Mouse (Mus musculus) brown adipose tissue, adult 24 weeks (tissue): ENCODE data around the gene Blvra. TPM values are rescaled to one million over a fixed set of nuclear protein-coding genes. Genes with fewer than 3 reads are reported as not detected.
"Not testable (repeated sequence)": the region's sequence is repeated elsewhere in the genome, so short reads cannot be mapped to it uniquely, and the experiment has no call there.

ENCODE experiments used
- H3K27ac ChIP-seq: fragments of 200-500 bp; replicated peaks from 2 replicates; pipeline ENCODE4 v1.5.1; 2012; ENCODE audit warnings: low read depth, mild to moderate bottlenecking, low read length
- H3K4me1 ChIP-seq: fragments of 200-500 bp; 2 replicates; pipeline ENCODE4 v1.6.1; 2012; ENCODE audit warnings: low read length, mixed read lengths; ENCODE audit not compliant: control insufficient read depth, insufficient read depth, insufficient read length
- H3K4me3 ChIP-seq: fragments of 200-500 bp; 2 replicates; pipeline ENCODE4 v1.5.1; 2012; ENCODE audit warnings: low read depth, mild to moderate bottlenecking, low read length, moderate library complexity; ENCODE audit not compliant: insufficient read depth
- polyA plus RNA-seq: library from polyadenylated mRNA; stranded (reverse); fragments of >200 nt; gene quantifications from 2 replicates; pipeline ENCODE4 v1.2.4, GENCODE M21; 2012; ENCODE audit not compliant: missing spikeins, insufficient read depth, insufficient read length

Blvra gene
- polyA plus RNA-seq = 68.1 and 106 TPM in 2 replicates

GRCm38 (mm10) chr2:127070435-127070841 lies at the start of gene Blvra:
Gene Blvra, plus strand, starts transcription at chr2:127070665.
- H3K4me1 ChIP-seq = peaks cover 4% of the 10 kb centered on the region
- H3K27ac ChIP-seq = peak within 1 kb of the TSS; percentile 62
- H3K4me3 ChIP-seq = peak within 1 kb of the TSS; percentile 86

- Histone ChIP-seq H3K4me1 (no peaks in the 10 kb centered on the region), H3K4me3 (no peak overlapping the region), H3K27ac (no peak overlapping the region)
Observed at GRCm38 (mm10) chr2:127035006-127035605, 35.4 kb upstream of the Blvra start.

GRCm38 (mm10) chr2:127037299-127037698 lies 33.2 kb upstream of the Blvra start:
- no peak overlapping the region for H3K27ac ChIP-seq
- H3K4me3 ChIP-seq = no peak overlapping the region
- H3K4me1 ChIP-seq = no peaks in the 10 kb centered on the region

GRCm38 (mm10) chr2:127061471-127061870 lies 9.0 kb upstream of the Blvra start:
- H3K4me3 ChIP-seq = no peak overlapping the region
- H3K27ac ChIP-seq = no peak overlapping the region
- H3K4me1 ChIP-seq = no peaks in the 10 kb centered on the region

- H3K27ac ChIP-seq = no peak overlapping the region
- no peak overlapping the region for H3K4me3 ChIP-seq
- peaks cover 4% of the 10 kb centered on the region for H3K4me1 ChIP-seq
Observed at GRCm38 (mm10) chr2:127068806-127069205, 1.7 kb upstream of the Blvra start.

GRCm38 (mm10) chr2:127069781-127070434 lies 557 bp upstream of the Blvra start:
- Histone ChIP-seq H3K4me1 (peaks cover 4% of the 10 kb centered on the region), H3K4me3 (peak overlapping the region; percentile 49), H3K27ac (peak overlapping the region; percentile 62)

- peak overlapping the region; percentile 86 for H3K4me3 ChIP-seq
- peaks cover 4% of the 10 kb centered on the region for H3K4me1 ChIP-seq
- H3K27ac ChIP-seq = no peak overlapping the region
Observed at GRCm38 (mm10) chr2:127070879-127071278, 414 bp downstream of the Blvra start.

- no peak overlapping the region for H3K4me3 ChIP-seq
- peaks cover 4% of the 10 kb centered on the region for H3K4me1 ChIP-seq
- H3K27ac ChIP-seq = no peak overlapping the region
Observed at GRCm38 (mm10) chr2:127074116-127074515, 3.7 kb downstream of the Blvra start.

- H3K27ac ChIP-seq = no peak overlapping the region
- H3K4me1 ChIP-seq = peaks cover 3% of the 10 kb centered on the region; the same call in 1 of the 2 replicates
Observed at GRCm38 (mm10) chr2:127077611-127078010, 7.1 kb downstream of the Blvra start.

GRCm38 (mm10) chr2:127079066-127079465 lies 8.6 kb downstream of the Blvra start:
- not testable (repeated sequence) for H3K4me1 ChIP-seq, H3K4me3 ChIP-seq
- H3K27ac ChIP-seq = peak overlapping the region; percentile 95

More at GRCm38 (mm10) chr2:127077611-127078010, 7.1 kb downstream of the Blvra start:
- H3K4me3 ChIP-seq = no peak overlapping the region

- Histone ChIP-seq H3K4me3 (peak overlapping the region; percentile 24; the same call in 1 of the 2 replicates), H3K27ac (peak overlapping the region; percentile 95), H3K4me1 (peaks cover 3% of the 10 kb centered on the region; the same call in 1 of the 2 replicates)
Observed at GRCm38 (mm10) chr2:127079881-127080590, 9.6 kb downstream of the Blvra start.

GRCm38 (mm10) chr2:127080591-127081218 lies 10.2 kb downstream of the Blvra start:
- Histone ChIP-seq H3K4me1 (peaks cover 3% of the 10 kb centered on the region; the same call in 1 of the 2 replicates), H3K4me3 (peak overlapping the region; percentile 24; the same call in 1 of the 2 replicates), H3K27ac (peak overlapping the region; percentile 95)

- no peaks in the 10 kb centered on the region for H3K4me1 ChIP-seq
- no peak overlapping the region for H3K27ac ChIP-seq
- H3K4me3 ChIP-seq = no peak overlapping the region
Observed at GRCm38 (mm10) chr2:127086235-127086634, 15.8 kb downstream of the Blvra start.

GRCm38 (mm10) chr2:127090151-127090550 lies 19.7 kb downstream of the Blvra start:
- not testable (repeated sequence) for H3K4me1 ChIP-seq, H3K4me3 ChIP-seq, H3K27ac ChIP-seq

- Histone ChIP-seq H3K4me3 (no peak overlapping the region), H3K27ac (no peak overlapping the region), H3K4me1 (no peaks in the 10 kb centered on the region)
Observed at GRCm38 (mm10) chr2:127092000-127092399, 21.5 kb downstream of the Blvra start.
